Mouse (Mus musculus) heart, embryonic 12.5 days (tissue): ENCODE results near the gene Tmem63a. TPM values are rescaled to one million over a fixed set of nuclear protein-coding genes. Genes with fewer than 3 reads are reported as not detected.

Experiments used
- ATAC-seq: fragments of 200-750 bp; cut with Nextera tagmentation; 2 replicates; pipeline ENCODE4 v1.8.0; 2017; ENCODE audit warnings: moderate TSS enrichment, moderate library complexity; ENCODE audit not compliant: insufficient number of reproducible peaks, low FRiP score
- H3K27ac ChIP-seq: fragments of 300-500 bp; sonication (generic); 2 replicates; pipeline ENCODE4 v1.5.1; 2016; ENCODE audit warnings: mild to moderate bottlenecking, moderate library complexity; ENCODE audit not compliant: poor library complexity, severe bottlenecking
- H3K27me3 ChIP-seq: fragments of 300-500 bp; sonication (generic); replicated peaks from 2 replicates; pipeline ENCODE4 v1.6.1; 2016; ENCODE audit warnings: mild to moderate bottlenecking, moderate library complexity
- H3K36me3 ChIP-seq: fragments of 300-500 bp; sonication (generic); 2 replicates; pipeline ENCODE4 v1.6.1; 2016; ENCODE audit warnings: mild to moderate bottlenecking, moderate library complexity
- H3K4me1 ChIP-seq: fragments of 300-500 bp; sonication (generic); replicated peaks from 2 replicates; pipeline ENCODE4 v1.6.1; 2016; ENCODE audit warnings: mild to moderate bottlenecking
- H3K4me2 ChIP-seq: fragments of 300-500 bp; sonication (generic); 2 replicates; pipeline ENCODE4 v1.6.1; 2016; ENCODE audit warnings: mild to moderate bottlenecking, moderate library complexity
- H3K4me3 ChIP-seq: fragments of 300-500 bp; sonication (generic); 2 replicates; pipeline ENCODE4 v1.5.1; 2016; ENCODE audit warnings: mild to moderate bottlenecking
- H3K9ac ChIP-seq: fragments of 300-500 bp; sonication (generic); 2 replicates; pipeline ENCODE4 v1.6.1; 2016; ENCODE audit warnings: mild to moderate bottlenecking, moderate library complexity
- H3K9me3 ChIP-seq: fragments of 300-500 bp; sonication (generic); replicated peaks from 2 replicates; pipeline ENCODE4 v1.6.1; 2016; ENCODE audit warnings: mild to moderate bottlenecking, moderate library complexity
- WGBS: fragments of 180-500 bp; shearing (Covaris S2); methylation state at CpG from one replicate; pipeline ENCODE4 v1.1.7; 2016; 5-methylcytosine and 5-hydroxymethylcytosine counted together
- polyA plus RNA-seq: library from polyadenylated mRNA; unstranded; fragments of >200 nt; fragmentation: Nextera tagmentation; extraction: Ambion mirVana; gene quantifications from 2 replicates; pipeline ENCODE4 v1.2.1, GENCODE M21; 2016

Tmem63a gene
- polyA plus RNA-seq, 1 experiment from 2014 or later, result 10.2 TPM

DNA sequence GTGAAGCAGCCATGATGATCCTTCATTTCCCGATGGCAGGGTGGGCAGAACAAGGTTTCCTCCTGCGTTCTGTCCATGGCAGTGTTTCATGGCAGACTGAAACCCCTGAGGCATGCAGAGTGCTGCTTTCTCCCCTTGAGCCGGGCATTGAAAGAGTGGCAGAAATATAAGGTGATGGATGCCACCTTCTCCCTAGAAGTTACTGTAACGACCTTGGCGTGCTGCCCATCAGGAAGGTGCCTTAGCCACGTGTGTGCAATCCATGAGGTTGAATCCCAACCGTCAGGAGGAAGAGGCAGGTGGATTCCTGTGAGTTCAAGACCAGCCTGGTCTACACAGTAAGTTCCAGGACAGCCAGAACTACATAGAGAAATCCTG is 79.3 kb downstream of the Tmem63a start:
- Histone ChIP-seq H3K27me3 (peaks cover 14% of the 10 kb centered on the region; the same call in 1 of the 2 replicates), H3K9ac (no peak overlapping the region), H3K4me3 (no peak overlapping the region), H3K27ac (no peak overlapping the region), H3K9me3 (no peaks in the 10 kb centered on the region), H3K4me2 (no peak overlapping the region), H3K4me1 (peaks cover 11% of the 10 kb centered on the region), H3K36me3 (no peaks in the 10 kb centered on the region)
- no peak for ATAC-seq
- 74% methylated on average over 7 of the region's 7 CpGs for WGBS

- 11% methylated on average over 1 of the region's 1 CpGs for WGBS
- no peak overlapping the region for H3K9ac ChIP-seq
- no peaks in the 10 kb centered on the region for H3K9me3 ChIP-seq
- H3K4me2 ChIP-seq, result no peak overlapping the region
- no peak overlapping the region for H3K27ac ChIP-seq
- peaks cover 14% of the 10 kb centered on the region; the same call in 1 of the 2 replicates for H3K27me3 ChIP-seq
- no peak overlapping the region for H3K4me3 ChIP-seq
- ATAC-seq, result no peak
- no peaks in the 10 kb centered on the region for H3K36me3 ChIP-seq
- peaks cover 4% of the 10 kb centered on the region; the same call in 1 of the 2 replicates for H3K4me1 ChIP-seq
Observed at GRCm38 (mm10) chr1:181022265-181022664, 80.1 kb downstream of the Tmem63a start.

Other genes with a start within 250 kb of the Tmem63a start
- gene Mixl1, start 245.3 kb upstream of the Tmem63a start, polyA plus RNA-seq, result not detected in 2 replicates
- 29.2 and 29.7 TPM in 2 replicates for gene Acbd3, start 216.3 kb upstream of the Tmem63a start, polyA plus RNA-seq
- 1,616 and 1,670 TPM in 2 replicates for gene H3f3a, start 128.4 kb upstream of the Tmem63a start, polyA plus RNA-seq
- 30.7 and 32.3 TPM in 2 replicates for gene Sde2, start 91.2 kb upstream of the Tmem63a start, polyA plus RNA-seq
- gene Lefty2, start 49.2 kb upstream of the Tmem63a start, polyA plus RNA-seq, result 0.15 TPM in 2 replicates
- gene Pycr2, start 38.1 kb upstream of the Tmem63a start, polyA plus RNA-seq, result 52.2 and 58.2 TPM in 2 replicates
- 1.00 and 1.1 TPM in 2 replicates for gene Lefty1, start 7.3 kb upstream of the Tmem63a start, polyA plus RNA-seq
- gene Ephx1, start 78.6 kb downstream of the Tmem63a start, polyA plus RNA-seq, result 5.0 and 5.1 TPM in 2 replicates
- gene 9130409I23Rik, start 108.9 kb downstream of the Tmem63a start, polyA plus RNA-seq, result not detected in 2 replicates
- gene Nvl, start 201.9 kb downstream of the Tmem63a start, polyA plus RNA-seq, result 21.4 and 22.6 TPM in 2 replicates
- 128 and 130 TPM in 2 replicates for gene Cnih4, start 202.3 kb downstream of the Tmem63a start, polyA plus RNA-seq